Mouse (Mus musculus) hindbrain, embryonic 14.5 days (tissue): ENCODE measurements around the gene Sgo2a. TPM values are rescaled to one million over a fixed set of nuclear protein-coding genes. Genes with fewer than 3 reads are reported as not detected.

ENCODE experiments used
- ATAC-seq: fragments of 200-750 bp; cut with Nextera tagmentation; 2 replicates; pipeline ENCODE4 v1.8.0; 2017; ENCODE audit warnings: moderate number of reproducible peaks, mild to moderate bottlenecking, moderate TSS enrichment, moderate library complexity; ENCODE audit not compliant: low FRiP score
- DNase-seq: peaks from one replicate; pipeline ENCODE4 v3.0.0-alpha.2; 2015; ENCODE audit warnings: low spot score
- H3K27ac ChIP-seq: fragments of 300-500 bp; sonication (generic); 2 replicates; pipeline ENCODE4 v1.5.1; 2014; ENCODE audit warnings: mild to moderate bottlenecking, moderate library complexity
- H3K27me3 ChIP-seq: fragments of 300-500 bp; sonication (generic); 2 replicates; pipeline ENCODE4 v1.6.1; 2014; ENCODE audit warnings: mild to moderate bottlenecking, low read length, mixed read lengths; ENCODE audit not compliant: control insufficient read depth, insufficient read depth
- H3K36me3 ChIP-seq: fragments of 300-500 bp; sonication (generic); replicated peaks from 2 replicates; pipeline ENCODE4 v1.6.1; 2014; ENCODE audit not compliant: control insufficient read depth, insufficient read depth
- H3K4me1 ChIP-seq: fragments of 300-500 bp; sonication (generic); replicated peaks from 2 replicates; pipeline ENCODE4 v1.6.1; 2014; ENCODE audit warnings: antibody characterized with exemption, low read length, mixed read lengths; ENCODE audit not compliant: control insufficient read depth, insufficient read depth
- H3K4me2 ChIP-seq: fragments of 300-500 bp; sonication (generic); replicated peaks from 2 replicates; pipeline ENCODE4 v1.6.1; 2014; ENCODE audit warnings: mild to moderate bottlenecking, moderate library complexity
- H3K4me3 ChIP-seq: fragments of 300-500 bp; sonication (generic); replicated peaks from 2 replicates; pipeline ENCODE4 v1.5.1; 2014; ENCODE audit warnings: mild to moderate bottlenecking, low read length
- H3K9ac ChIP-seq: fragments of 300-500 bp; sonication (generic); 2 replicates; pipeline ENCODE4 v1.6.1; 2014
- H3K9me3 ChIP-seq: fragments of 300-500 bp; sonication (generic); 2 replicates; pipeline ENCODE4 v1.6.1; 2016; ENCODE audit warnings: low read length; ENCODE audit not compliant: control insufficient read depth
- whole genome bisulfite sequencing: fragments of 180-500 bp; shearing (Covaris S2); extraction: QIAGEN DNeasy Blood & Tissue Kit; methylation state at CpG from one replicate; pipeline ENCODE4 v1.1.7; 2014; 5-methylcytosine and 5-hydroxymethylcytosine counted together
- polyA plus RNA-seq: library from polyadenylated mRNA; unstranded; fragments of >200 nt; fragmentation: Nextera tagmentation; extraction: Ambion mirVana; gene quantifications from 2 replicates; pipeline ENCODE4 v1.2.1, GENCODE M21; 2014

Sgo2a gene
- polyA plus RNA-seq, 1 experiment from 2014 or later = 3.1 TPM

- no peak for DNase-seq
- Histone ChIP-seq H3K9ac (no peak overlapping the region), H3K4me3 (no peak overlapping the region), H3K9me3 (no peaks in the 10 kb centered on the region), H3K27me3 (no peaks in the 10 kb centered on the region), H3K4me2 (no peak overlapping the region), H3K4me1 (no peaks in the 10 kb centered on the region; the same call in 1 of the 2 replicates), H3K36me3 (no peaks in the 10 kb centered on the region), H3K27ac (no peak overlapping the region)
- 85% methylated on average over 9 of the region's 9 CpGs for WGBS
- no peak for ATAC-seq
Measured at GRCm38 (mm10) chr1:58071006-58071405, 75.2 kb downstream of the Sgo2a start.

GRCm38 (mm10) chr1:58071509-58071908 lies 75.7 kb downstream of the Sgo2a start:
- Histone ChIP-seq H3K9me3 (no peaks in the 10 kb centered on the region), H3K4me1 (no peaks in the 10 kb centered on the region; the same call in 1 of the 2 replicates), H3K9ac (no peak overlapping the region), H3K27me3 (no peaks in the 10 kb centered on the region), H3K27ac (no peak overlapping the region), H3K4me3 (no peak overlapping the region), H3K4me2 (no peak overlapping the region), H3K36me3 (no peaks in the 10 kb centered on the region)
- ATAC-seq (no peak), DNase-seq (no peak)
- WGBS = 91% methylated on average over 1 of the region's 1 CpGs

DNA sequence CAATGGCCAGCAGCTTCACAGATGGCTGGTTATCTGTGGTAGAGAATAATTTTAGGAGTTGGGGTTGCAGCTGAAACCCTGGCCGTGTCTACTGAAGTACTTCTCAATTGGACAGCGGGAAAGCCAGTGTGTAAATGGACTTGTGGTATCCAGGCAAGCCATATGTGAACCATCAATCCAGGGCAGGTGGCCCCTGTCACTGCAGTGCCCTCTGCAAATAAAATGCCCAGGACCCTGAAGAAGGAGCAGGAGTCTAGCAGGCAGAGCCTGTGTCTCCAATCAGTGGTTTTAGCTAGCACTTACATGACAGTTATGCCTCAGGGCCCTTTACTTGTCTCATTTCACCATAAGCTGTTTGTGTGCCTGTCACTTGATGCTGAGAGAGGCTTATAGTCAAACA lies 76.6 kb downstream of the Sgo2a start:
- 78% methylated on average over 2 of the region's 2 CpGs for WGBS
- no peak for DNase-seq

GRCm38 (mm10) chr1:58072991-58073730 lies 77.4 kb downstream of the Sgo2a start:
- Histone ChIP-seq H3K4me1 (no peaks in the 10 kb centered on the region; the same call in 1 of the 2 replicates), H3K36me3 (no peaks in the 10 kb centered on the region), H3K9ac (no peak overlapping the region), H3K4me2 (no peak overlapping the region), H3K27me3 (no peaks in the 10 kb centered on the region), H3K4me3 (no peak overlapping the region), H3K27ac (no peak overlapping the region), H3K9me3 (no peaks in the 10 kb centered on the region)
- WGBS = 80% methylated on average over 12 of the region's 12 CpGs
- no peak for ATAC-seq
- no peak for DNase-seq

More for the DNA sequence above, 76.6 kb downstream of the Sgo2a start:
- H3K4me1 ChIP-seq = no peaks in the 10 kb centered on the region; the same call in 1 of the 2 replicates
- no peak overlapping the region for H3K4me2 ChIP-seq
- no peak overlapping the region for H3K27ac ChIP-seq
- no peak overlapping the region for H3K9ac ChIP-seq
- H3K9me3 ChIP-seq = no peaks in the 10 kb centered on the region
- no peak for ATAC-seq
- H3K4me3 ChIP-seq = no peak overlapping the region
- no peaks in the 10 kb centered on the region for H3K36me3 ChIP-seq
- no peaks in the 10 kb centered on the region for H3K27me3 ChIP-seq

DNA sequence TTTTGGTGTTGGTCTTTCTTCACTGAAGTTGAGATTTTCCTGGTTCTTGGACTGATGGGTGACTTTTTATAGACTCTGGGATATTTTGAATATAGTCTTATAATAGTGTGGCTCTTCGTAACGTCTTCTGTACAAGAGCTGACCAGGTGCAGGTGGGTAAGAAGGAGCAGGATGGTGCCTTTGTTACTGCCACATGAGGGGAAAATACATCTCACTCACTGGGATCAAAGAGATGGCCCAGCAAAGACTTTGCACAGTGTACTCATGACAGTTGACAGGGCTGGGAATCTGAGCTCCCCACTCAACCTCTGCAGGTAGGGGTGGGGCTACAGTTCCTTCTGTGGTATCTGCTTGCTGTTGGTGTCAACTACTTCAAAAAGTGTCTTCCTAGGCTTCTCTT lies 78.5 kb downstream of the Sgo2a start:
- no peaks in the 10 kb centered on the region for H3K27me3 ChIP-seq
- no peak for ATAC-seq
- no peaks in the 10 kb centered on the region; the same call in 1 of the 2 replicates for H3K4me1 ChIP-seq
- H3K36me3 ChIP-seq = no peaks in the 10 kb centered on the region
- WGBS = 94% methylated on average over 2 of the region's 2 CpGs
- H3K4me3 ChIP-seq = no peak overlapping the region
- H3K4me2 ChIP-seq = no peak overlapping the region
- H3K27ac ChIP-seq = no peak overlapping the region
- no peak overlapping the region for H3K9ac ChIP-seq
- H3K9me3 ChIP-seq = no peaks in the 10 kb centered on the region
- no peak for DNase-seq

Other genes starting within 250 kb of the Sgo2a start
- gene Spats2l, start 221.8 kb upstream of the Sgo2a start, polyA plus RNA-seq = 83.2 and 86.9 TPM in 2 replicates
- 24.8 and 27.3 TPM in 2 replicates for gene Kctd18, start 23.0 kb downstream of the Sgo2a start, polyA plus RNA-seq
- 0.21 and 0.31 TPM in 2 replicates for gene Aox1, start 34.0 kb downstream of the Sgo2a start, polyA plus RNA-seq
- gene Aox3, start 117.2 kb downstream of the Sgo2a start, polyA plus RNA-seq = 0.31 and 0.32 TPM in 2 replicates
- 0.39 and 0.54 TPM in 2 replicates for gene Aox4, start 214.4 kb downstream of the Sgo2a start, polyA plus RNA-seq